Mouse (Mus musculus) gastrocnemius, postnatal 10 days (tissue): ENCODE measurements around the gene Lsm11. TPM values are rescaled to one million over a fixed set of nuclear protein-coding genes. Genes with fewer than 3 reads are reported as not detected.
"Not testable (repeated sequence)": the region's sequence is repeated elsewhere in the genome, so short reads cannot be mapped to it uniquely, and the experiment has no call there.

ENCODE experiments used
- DNase-seq: peaks from one replicate; pipeline ENCODE4 v3.0.0; 2021; ENCODE audit warnings: mixed read lengths
- total RNA-seq, 2 experiments: library from RNA; stranded (reverse); gene quantifications; 2 replicates each; pipeline ENCODE4 v1.2.3; 2021

The Lsm11 gene
- total RNA-seq, 2 experiments from 2014 or later: 3.7 to 4.1 TPM

- no peak for DNase-seq
Observed at GRCm38 (mm10) chr11:45883270-45883931, 61.3 kb downstream of the Lsm11 start.

DNA sequence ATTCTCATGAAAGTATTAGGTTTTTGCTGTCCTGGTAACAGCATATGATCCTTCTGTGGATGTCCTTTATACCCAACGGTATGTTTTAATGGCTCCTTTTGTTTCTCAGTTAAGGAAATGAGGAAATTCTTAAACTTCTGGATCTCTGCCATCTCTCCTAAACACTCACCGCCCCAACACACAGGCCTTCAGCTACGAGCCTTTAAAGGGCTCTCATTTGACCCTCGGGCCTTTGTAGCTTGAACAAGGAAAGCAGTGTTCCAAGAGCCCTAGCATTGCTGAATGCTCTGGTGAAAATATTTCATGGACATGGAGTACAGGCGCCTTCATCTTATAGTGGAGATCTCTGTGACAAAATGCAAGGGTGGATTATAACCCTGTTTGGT lies 63.1 kb downstream of the Lsm11 start:
- DNase-seq: no peak

GRCm38 (mm10) chr11:45881026-45881682 lies 63.6 kb downstream of the Lsm11 start:
- DNase-seq: peak; percentile 52

DNA sequence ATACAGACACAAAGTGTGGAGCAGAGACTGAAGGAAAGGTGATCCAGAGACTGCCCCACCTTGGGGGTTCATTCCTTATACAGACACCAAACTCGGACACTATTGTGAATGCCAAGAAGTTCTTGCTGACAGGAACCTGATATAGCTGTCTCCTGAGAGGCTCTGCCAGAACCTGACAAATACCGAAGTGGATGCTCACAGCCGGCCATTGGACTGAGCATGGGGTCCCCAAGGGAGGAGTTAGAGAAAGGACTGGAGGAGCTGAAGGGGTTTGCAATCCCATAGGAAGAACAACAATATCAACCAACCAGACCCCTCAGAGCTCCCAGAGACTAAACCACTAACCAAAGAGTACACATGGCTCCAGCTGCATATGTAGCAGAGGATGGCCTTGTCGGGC lies 65.4 kb downstream of the Lsm11 start:
- DNase-seq: not testable (repeated sequence)

Other genes starting within 250 kb of the Lsm11 start
- 10 to 100 TPM; 44.9 to 51.3 TPM for gene Clint1, start 92.9 kb downstream of the Lsm11 start, total RNA-seq
- gene Thg1l, start 10.6 kb upstream of the Lsm11 start, total RNA-seq: 10 to 100 TPM in 1 of 2 experiments, 1 to 10 TPM in 1; 6.2 to 11.3 TPM
- gene Sox30, start 35.4 kb upstream of the Lsm11 start, total RNA-seq: under 1 TPM in 1 of 2 experiments, not detected in 1; 0.07 TPM
- 1 to 10 TPM in 1 of 2 experiments, under 1 TPM in 1; 0.72 to 1.4 TPM for gene Gm12166, start 107.4 kb upstream of the Lsm11 start, total RNA-seq
- 10 to 100 TPM; 30.9 to 42.8 TPM for gene Adam19, start 111.1 kb upstream of the Lsm11 start, total RNA-seq
- gene Nipal4, start 221.6 kb upstream of the Lsm11 start, total RNA-seq: under 1 TPM; 0.16 to 0.23 TPM